Mouse (Mus musculus): ENCODE measurements around the gene Ermard.

- TF ChIP-seq EP300 (IDR thresholded peaks at IDR 0.05; ENCODE audit: low read depth), result no peak
- no peak for TF ChIP-seq CTCF (IDR thresholded peaks at IDR 0.05; ENCODE audit: low read depth)
Observed at GRCm38 (mm10) chr17:15084226-15084848, 43.3 kb downstream of the Ermard start.
